Mouse (Mus musculus): ENCODE results near the gene Xlr4a. TPM values are rescaled to one million over a fixed set of nuclear protein-coding genes. Genes with fewer than 3 reads are reported as not detected.

The Xlr4a gene
- polyA plus RNA-seq, 1 experiment from 2014 or later, result 1.1 TPM

- no peak overlapping the region for H3K4me3 ChIP-seq
- no peaks in the 10 kb centered on the region for H3K27me3 ChIP-seq
- H3K9ac ChIP-seq (replicated peaks), result no peak overlapping the region
- no peak for ATAC-seq (replicated peaks)
- H3K36me3 ChIP-seq, result no peaks in the 10 kb centered on the region
- H3K27ac ChIP-seq (replicated peaks), result no peak overlapping the region
- WGBS, result 79% methylated on average over 12 of the region's 12 CpGs
- H3K9me3 ChIP-seq, result no peaks in the 10 kb centered on the region
- no peak overlapping the region for H3K4me2 ChIP-seq (replicated peaks)
- H3K4me1 ChIP-seq, result no peaks in the 10 kb centered on the region
Measured at GRCm38 (mm10) chrX:73039666-73040065, 42.6 kb downstream of the Xlr4a start.

GRCm38 (mm10) chrX:73038831-73039230 is 43.4 kb downstream of the Xlr4a start:
- H3K9ac ChIP-seq (replicated peaks), result no peak overlapping the region
- H3K27me3 ChIP-seq, result no peaks in the 10 kb centered on the region
- no peaks in the 10 kb centered on the region for H3K36me3 ChIP-seq
- H3K4me1 ChIP-seq, result no peaks in the 10 kb centered on the region
- H3K4me2 ChIP-seq (replicated peaks), result no peak overlapping the region
- no peak overlapping the region for H3K4me3 ChIP-seq
- WGBS, result 85% methylated on average over 8 of the region's 8 CpGs
- no peak overlapping the region for H3K27ac ChIP-seq (replicated peaks)
- no peak for ATAC-seq (replicated peaks)
- no peaks in the 10 kb centered on the region for H3K9me3 ChIP-seq

- ATAC-seq (replicated peaks), result no peak
- Histone ChIP-seq H3K36me3 (no peaks in the 10 kb centered on the region), H3K9ac (replicated peaks) (no peak within 1 kb of the TSS), H3K9me3 (no peaks in the 10 kb centered on the region), H3K27ac (replicated peaks) (no peak within 1 kb of the TSS), H3K4me2 (replicated peaks) (no peak within 1 kb of the TSS), H3K4me3 (no peak within 1 kb of the TSS), H3K27me3 (no peaks in the 10 kb centered on the region), H3K4me1 (no peaks in the 10 kb centered on the region)
- WGBS, result 93% methylated on average over 1 of the region's 1 CpGs
Measured at GRCm38 (mm10) chrX:73037003-73037402, 45.3 kb downstream of the Xlr4a start, which contains the start of gene Pnma5. Pnma5 (minus strand) TSS chrX:73037103.

Other genes with a start within 250 kb of the Xlr4a start
- 76.5 and 76.8 TPM in 2 replicates for gene Cetn2, start 164.1 kb downstream of the Xlr4a start, polyA plus RNA-seq (2015; fragmentation: Nextera tagmentation; extraction: Ambion mirVana)
- 36.9 and 38.0 TPM in 2 replicates for gene Nsdhl, start 163.9 kb downstream of the Xlr4a start, polyA plus RNA-seq (2015; fragmentation: Nextera tagmentation; extraction: Ambion mirVana)
- 0.68 and 1.2 TPM in 2 replicates for gene Zfp185, start 95.1 kb downstream of the Xlr4a start, polyA plus RNA-seq (2015; fragmentation: Nextera tagmentation; extraction: Ambion mirVana)
- gene Pnma5, start 45.4 kb downstream of the Xlr4a start, polyA plus RNA-seq (2015; fragmentation: Nextera tagmentation; extraction: Ambion mirVana), result not detected in 2 replicates
- gene Pnma3, start 17.7 kb downstream of the Xlr4a start, polyA plus RNA-seq (2015; fragmentation: Nextera tagmentation; extraction: Ambion mirVana), result 2.1 and 2.4 TPM in 2 replicates
- gene Xlr3a, start 14.6 kb upstream of the Xlr4a start, polyA plus RNA-seq (2015; fragmentation: Nextera tagmentation; extraction: Ambion mirVana), result 2.2 and 2.7 TPM in 2 replicates
- 0.59 and 0.92 TPM in 2 replicates for gene Gm14685, start 34.6 kb upstream of the Xlr4a start, polyA plus RNA-seq (2015; fragmentation: Nextera tagmentation; extraction: Ambion mirVana)
- not detected in 2 replicates for gene Xlr5b, start 66.3 kb upstream of the Xlr4a start, polyA plus RNA-seq (2015; fragmentation: Nextera tagmentation; extraction: Ambion mirVana)
- gene DXBay18, start 67.0 kb upstream of the Xlr4a start, polyA plus RNA-seq (2015; fragmentation: Nextera tagmentation; extraction: Ambion mirVana), result 0.22 and 0.70 TPM in 2 replicates
- gene Spin2d, start 94.5 kb upstream of the Xlr4a start, polyA plus RNA-seq (2015; fragmentation: Nextera tagmentation; extraction: Ambion mirVana), result not detected in 2 replicates
- gene Xlr3b, start 109.7 kb upstream of the Xlr4a start, polyA plus RNA-seq (2015; fragmentation: Nextera tagmentation; extraction: Ambion mirVana), result 12.6 and 16.1 TPM in 2 replicates
- gene Xlr4b, start 131.9 kb upstream of the Xlr4a start, polyA plus RNA-seq (2015; fragmentation: Nextera tagmentation; extraction: Ambion mirVana), result 0.34 and 0.50 TPM in 2 replicates
- 25.6 and 28.0 TPM in 2 replicates for gene F8a, start 145.8 kb upstream of the Xlr4a start, polyA plus RNA-seq (2015; fragmentation: Nextera tagmentation; extraction: Ambion mirVana)
- 0.14 TPM in 1 of 2 replicates, not detected in the other for gene Xlr4c, start 160.7 kb upstream of the Xlr4a start, polyA plus RNA-seq (2015; fragmentation: Nextera tagmentation; extraction: Ambion mirVana)
- not detected in 2 replicates for gene Xlr3c, start 182.9 kb upstream of the Xlr4a start, polyA plus RNA-seq (2015; fragmentation: Nextera tagmentation; extraction: Ambion mirVana)
- not detected in 2 replicates for gene Xlr5a, start 210.5 kb upstream of the Xlr4a start, polyA plus RNA-seq (2015; fragmentation: Nextera tagmentation; extraction: Ambion mirVana)
- gene Xlr5c, start 210.5 kb upstream of the Xlr4a start, polyA plus RNA-seq (2015; fragmentation: Nextera tagmentation; extraction: Ambion mirVana), result not detected in 2 replicates